Mouse (Mus musculus) intestine, postnatal 0 days (tissue): ENCODE data around the gene Slc22a23. TPM values are rescaled to one million over a fixed set of nuclear protein-coding genes. Genes with fewer than 3 reads are reported as not detected.
A peak's percentile ranks its signal among the peaks of the same experiment; 100 is the strongest.

ENCODE experiments used
- ATAC-seq: fragments of 200-750 bp; cut with Nextera tagmentation; 2 replicates; pipeline ENCODE4 v1.8.0; 2017; ENCODE audit warnings: mild to moderate bottlenecking, moderate TSS enrichment, moderate library complexity
- H3K27ac ChIP-seq: fragments of 300-500 bp; sonication (generic); 2 replicates; pipeline ENCODE4 v1.5.1; 2014; ENCODE audit warnings: mild to moderate bottlenecking, low read depth, low read length, moderate library complexity
- H3K27me3 ChIP-seq: fragments of 300-500 bp; sonication (generic); replicated peaks from 2 replicates; pipeline ENCODE4 v1.6.1; 2014; ENCODE audit warnings: low read length, mixed read lengths; ENCODE audit not compliant: control insufficient read depth, insufficient read depth
- H3K36me3 ChIP-seq: fragments of 300-500 bp; sonication (generic); 2 replicates; pipeline ENCODE4 v1.6.1; 2014; ENCODE audit warnings: mild to moderate bottlenecking, moderate library complexity; ENCODE audit not compliant: control insufficient read depth, insufficient read depth
- H3K4me1 ChIP-seq: fragments of 300-500 bp; sonication (generic); replicated peaks from 2 replicates; pipeline ENCODE4 v1.6.1; 2014; ENCODE audit warnings: antibody characterized with exemption, low read length, mixed read lengths; ENCODE audit not compliant: control insufficient read depth, insufficient read depth
- H3K4me2 ChIP-seq: fragments of 300-500 bp; sonication (generic); replicated peaks from 2 replicates; pipeline ENCODE4 v1.6.1; 2014; ENCODE audit warnings: low read depth, mild to moderate bottlenecking, moderate library complexity
- H3K4me3 ChIP-seq: fragments of 300-500 bp; sonication (generic); 2 replicates; pipeline ENCODE4 v1.5.1; 2014; ENCODE audit warnings: low read depth, low read length
- H3K9ac ChIP-seq: fragments of 300-500 bp; sonication (generic); 2 replicates; pipeline ENCODE4 v1.6.1; 2014; ENCODE audit warnings: mild to moderate bottlenecking, low read depth, low read length
- H3K9me3 ChIP-seq: fragments of 300-500 bp; sonication (generic); 2 replicates; pipeline ENCODE4 v1.6.1; 2016; ENCODE audit warnings: mixed run types; ENCODE audit not compliant: control insufficient read depth
- CTCF ChIP-seq: sonication (generic); IDR thresholded peaks from 2 replicates; pipeline ENCODE4 v1.5.1; 2016; ENCODE audit warnings: low read depth, mild to moderate bottlenecking, control low read depth, antibody characterized with exemption, moderate library complexity
- WGBS: fragments of 180-500 bp; shearing (Covaris S2); extraction: QIAGEN DNeasy Blood & Tissue Kit; methylation state at CpG from one replicate; pipeline ENCODE4 v1.1.7; 2014; 5-methylcytosine and 5-hydroxymethylcytosine counted together
- polyA plus RNA-seq: library from polyadenylated mRNA; unstranded; fragments of >200 nt; fragmentation: Nextera tagmentation; extraction: Ambion mirVana; gene quantifications from 2 replicates; pipeline ENCODE4 v1.2.1, GENCODE M21; 2015

The Slc22a23 gene
- polyA plus RNA-seq, 1 experiment from 2014 or later = 3.4 TPM

GRCm38 (mm10) chr13:34344376-34345127, 430 bp downstream of the Slc22a23 start:
- no peaks in the 10 kb centered on the region for H3K36me3 ChIP-seq
- H3K9me3 ChIP-seq = no peaks in the 10 kb centered on the region
- H3K27ac ChIP-seq = peak overlapping the region; percentile 91
- H3K4me2 ChIP-seq = peak overlapping the region; percentile 96
- whole genome bisulfite sequencing = under 1% methylated on average over 67 of the region's 101 CpGs
- 0 out of 2 replicates have a peak, but pooled peaks cover 2% of the 10 kb centered on the region for H3K27me3 ChIP-seq
- 0 out of 2 replicates have a peak, but pooled peaks cover 7% of the 10 kb centered on the region for H3K4me1 ChIP-seq
- H3K4me3 ChIP-seq = peak overlapping the region; percentile 81
- TF ChIP-seq CTCF = peak; percentile 24; the same call in 1 of the 2 replicates
- peak overlapping the region; percentile 86 for H3K9ac ChIP-seq
- ATAC-seq = peak; percentile 60

- no peaks in the 10 kb centered on the region for H3K9me3 ChIP-seq
- H3K4me2 ChIP-seq = peak overlapping the region; percentile 96
- ATAC-seq = no peak
- peak overlapping the region; percentile 86 for H3K9ac ChIP-seq
- H3K27ac ChIP-seq = no peak overlapping the region; the same call in 1 of the 2 replicates
- H3K36me3 ChIP-seq = no peaks in the 10 kb centered on the region
- H3K4me3 ChIP-seq = peak overlapping the region; percentile 81
- 0 out of 2 replicates have a peak, but pooled peaks cover 2% of the 10 kb centered on the region for H3K27me3 ChIP-seq
- 0 out of 2 replicates have a peak, but pooled peaks cover 7% of the 10 kb centered on the region for H3K4me1 ChIP-seq
- no peak for TF ChIP-seq CTCF
- WGBS = 3% methylated on average over 31 of the region's 31 CpGs
Measured at GRCm38 (mm10) chr13:34343719-34344375, 1.1 kb downstream of the Slc22a23 start.

GRCm38 (mm10) chr13:34342286-34342890, 2.6 kb downstream of the Slc22a23 start:
- H3K9me3 ChIP-seq = no peaks in the 10 kb centered on the region
- H3K4me1 ChIP-seq = 0 out of 2 replicates have a peak, but pooled peaks cover 7% of the 10 kb centered on the region
- WGBS = 72% methylated on average over 6 of the region's 6 CpGs
- no peak for TF ChIP-seq CTCF
- no peak overlapping the region for H3K9ac ChIP-seq
- 0 out of 2 replicates have a peak, but pooled peaks cover 2% of the 10 kb centered on the region for H3K27me3 ChIP-seq
- peak overlapping the region; percentile 14; the same call in 1 of the 2 replicates for H3K4me3 ChIP-seq
- ATAC-seq = no peak
- H3K4me2 ChIP-seq = peak overlapping the region; percentile 96
- no peaks in the 10 kb centered on the region for H3K36me3 ChIP-seq
- H3K27ac ChIP-seq = no peak overlapping the region

GRCm38 (mm10) chr13:34336895-34337294, 8.1 kb downstream of the Slc22a23 start:
- ATAC-seq = no peak
- Histone ChIP-seq H3K4me3 (no peak overlapping the region), H3K9me3 (no peaks in the 10 kb centered on the region), H3K27me3 (no peaks in the 10 kb centered on the region), H3K36me3 (no peaks in the 10 kb centered on the region), H3K27ac (no peak overlapping the region), H3K4me2 (no peak overlapping the region), H3K4me1 (0 out of 2 replicates have a peak, but pooled peaks cover 9% of the 10 kb centered on the region), H3K9ac (no peak overlapping the region)
- no peak for TF ChIP-seq CTCF
- 88% methylated on average over 1 of the region's 1 CpGs for WGBS

- no peak for TF ChIP-seq CTCF
- H3K9ac ChIP-seq = no peak overlapping the region
- no peaks in the 10 kb centered on the region for H3K27me3 ChIP-seq
- no peak overlapping the region for H3K4me3 ChIP-seq
- WGBS = 41% methylated on average over 2 of the region's 2 CpGs
- H3K4me1 ChIP-seq = 0 out of 2 replicates have a peak, but pooled peaks cover 15% of the 10 kb centered on the region
- no peaks in the 10 kb centered on the region for H3K36me3 ChIP-seq
- H3K27ac ChIP-seq = peak overlapping the region; percentile 57
- ATAC-seq = peak; percentile 85
- H3K4me2 ChIP-seq = no peak overlapping the region
- H3K9me3 ChIP-seq = no peaks in the 10 kb centered on the region
Measured at GRCm38 (mm10) chr13:34334847-34335246, 10.1 kb downstream of the Slc22a23 start.

GRCm38 (mm10) chr13:34332762-34333161, 12.2 kb downstream of the Slc22a23 start:
- H3K27me3 ChIP-seq = no peaks in the 10 kb centered on the region
- H3K36me3 ChIP-seq = no peaks in the 10 kb centered on the region
- no peak overlapping the region for H3K9ac ChIP-seq
- H3K27ac ChIP-seq = no peak overlapping the region
- 16% methylated on average over 7 of the region's 7 CpGs for WGBS
- ATAC-seq = peak; percentile 83
- 0 out of 2 replicates have a peak, but pooled peaks have one; percentile 17 for TF ChIP-seq CTCF
- H3K4me3 ChIP-seq = no peak overlapping the region
- no peak overlapping the region for H3K4me2 ChIP-seq
- H3K4me1 ChIP-seq = 0 out of 2 replicates have a peak, but pooled peaks cover 15% of the 10 kb centered on the region
- H3K9me3 ChIP-seq = no peaks in the 10 kb centered on the region
